Mouse (Mus musculus) splenic B cell, adult 2 months (primary cell): ENCODE results near the gene Gnptab.

Source experiments
- DNase-seq: peaks from one replicate; pipeline ENCODE4 v3.0.0-alpha.2; 2011; ENCODE audit warnings: low read depth, low spot score
- H3K27me3 ChIP-seq: 2 replicates; pipeline ENCODE4 v1.6.1; 2012; ENCODE audit warnings: mild to moderate bottlenecking, low read length, moderate library complexity, mixed read lengths; ENCODE audit not compliant: control insufficient read depth, poor library complexity, insufficient read depth, severe bottlenecking
- H3K36me3 ChIP-seq: 2 replicates; pipeline ENCODE4 v1.6.1; 2012; ENCODE audit warnings: mild to moderate bottlenecking, low read length, moderate library complexity, mixed read lengths; ENCODE audit not compliant: control insufficient read depth, poor library complexity, insufficient read depth, severe bottlenecking

Gnptab gene

GRCm38 (mm10) chr10:88379013-88379885 is at the start of gene Gnptab, which contains the start of gene Dram1:
Gnptab (plus strand) TSS chr10:88379132.
Dram1 (minus strand) TSS chr10:88379080.
- Histone ChIP-seq H3K36me3 (no peaks in the 10 kb centered on the region), H3K27me3 (no peaks in the 10 kb centered on the region; the same call in 1 of the 2 replicates)
- DNase-seq = peak; percentile 92

- no peaks in the 10 kb centered on the region for H3K36me3 ChIP-seq
- H3K27me3 ChIP-seq = no peaks in the 10 kb centered on the region
- peak; percentile 5 for DNase-seq
These were observed 48.2 kb upstream of the Gnptab start for GRCm38 (mm10) chr10:88330695-88331094.

- no peaks in the 10 kb centered on the region for H3K27me3 ChIP-seq
- DNase-seq = no peak
- H3K36me3 ChIP-seq = no peaks in the 10 kb centered on the region
These were observed 38.3 kb upstream of the Gnptab start for GRCm38 (mm10) chr10:88340660-88341059.

GRCm38 (mm10) chr10:88341368-88341767 is 37.6 kb upstream of the Gnptab start:
- no peaks in the 10 kb centered on the region for H3K36me3 ChIP-seq
- no peaks in the 10 kb centered on the region for H3K27me3 ChIP-seq

GRCm38 (mm10) chr10:88345899-88346401 is 33.0 kb upstream of the Gnptab start:
- no peaks in the 10 kb centered on the region for H3K36me3 ChIP-seq
- DNase-seq = no peak
- H3K27me3 ChIP-seq = no peaks in the 10 kb centered on the region

More at GRCm38 (mm10) chr10:88341368-88341767, 37.6 kb upstream of the Gnptab start:
- no peak for DNase-seq

DNA sequence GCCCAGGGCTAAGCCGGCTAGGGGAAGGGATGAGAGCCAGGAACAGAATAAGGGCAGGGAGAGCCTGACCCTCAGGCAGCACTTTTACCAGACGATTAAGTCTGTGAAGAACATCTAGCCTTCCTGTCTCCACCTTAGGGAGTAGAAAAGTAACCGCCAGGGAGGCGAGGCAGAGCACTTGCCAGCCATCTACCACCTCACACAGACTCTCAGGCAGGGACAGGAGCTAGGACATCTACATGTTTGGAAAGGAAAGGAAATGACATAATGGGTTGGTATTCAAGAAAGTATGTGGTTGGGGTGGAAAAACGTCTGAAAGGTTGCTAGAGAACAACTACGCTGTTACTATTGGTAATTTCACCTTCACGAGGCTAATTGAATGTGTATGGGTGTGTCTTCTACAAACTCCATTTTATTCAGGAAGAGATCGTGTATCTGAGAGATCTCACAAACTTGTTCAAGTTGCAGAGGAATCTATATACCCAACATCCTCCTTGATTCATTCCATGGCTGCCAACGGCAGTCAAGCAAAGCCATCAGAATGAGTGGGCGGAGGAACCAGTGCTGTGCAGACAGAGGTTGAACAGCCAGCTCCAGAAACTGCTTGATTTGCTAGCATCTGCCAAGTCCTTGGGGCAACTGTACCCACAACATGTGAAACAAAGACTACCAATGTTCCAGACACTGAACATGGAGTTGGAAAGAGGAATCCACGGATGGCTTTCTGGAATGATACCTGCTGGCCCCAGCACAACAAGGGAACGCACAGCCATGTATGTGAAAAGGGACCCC is 32.3 kb upstream of the Gnptab start:
- Histone ChIP-seq H3K36me3 (no peaks in the 10 kb centered on the region), H3K27me3 (no peaks in the 10 kb centered on the region)
- no peak for DNase-seq

DNA sequence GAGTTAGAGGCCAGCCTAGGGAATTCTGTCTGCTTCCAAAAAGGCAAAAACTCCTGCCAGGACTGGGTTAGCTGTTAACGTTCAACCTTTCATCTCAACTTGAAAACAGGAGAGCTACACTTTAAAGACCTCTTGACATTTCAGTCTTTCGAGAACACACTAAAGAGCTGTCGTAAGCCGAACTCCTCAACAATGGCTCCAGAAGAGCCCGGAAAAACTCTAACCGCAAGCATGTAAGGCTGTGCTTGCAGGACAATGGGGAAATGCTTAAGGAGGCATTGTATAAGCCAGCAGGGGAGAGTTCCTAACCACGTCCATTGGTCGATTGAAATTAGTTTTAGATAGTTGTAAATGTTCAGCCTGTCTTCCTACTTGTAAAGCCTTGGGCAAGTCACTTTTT is 29.1 kb upstream of the Gnptab start:
- DNase-seq = no peak
- no peaks in the 10 kb centered on the region for H3K36me3 ChIP-seq
- H3K27me3 ChIP-seq = no peaks in the 10 kb centered on the region

DNA sequence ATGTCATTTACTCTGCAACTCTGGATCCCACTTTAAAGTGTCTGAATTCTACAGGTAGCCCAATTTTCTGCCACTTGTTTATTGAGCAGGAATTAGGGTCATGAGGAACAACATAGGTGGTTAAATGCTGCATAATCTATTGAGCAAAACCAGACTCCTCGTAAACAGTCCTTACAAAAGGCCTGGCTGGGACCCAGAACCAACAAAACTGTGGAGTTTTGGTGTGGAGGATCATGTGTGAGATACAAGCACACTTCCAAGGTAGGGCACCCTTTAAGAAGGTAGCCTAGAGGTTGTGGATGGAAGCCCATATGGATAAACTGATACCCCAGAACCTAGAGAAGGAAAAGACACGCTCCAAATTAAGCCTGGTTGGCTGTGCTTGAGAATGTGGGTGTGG is 28.2 kb upstream of the Gnptab start:
- DNase-seq = no peak
- H3K36me3 ChIP-seq = no peaks in the 10 kb centered on the region
- no peaks in the 10 kb centered on the region for H3K27me3 ChIP-seq

DNA sequence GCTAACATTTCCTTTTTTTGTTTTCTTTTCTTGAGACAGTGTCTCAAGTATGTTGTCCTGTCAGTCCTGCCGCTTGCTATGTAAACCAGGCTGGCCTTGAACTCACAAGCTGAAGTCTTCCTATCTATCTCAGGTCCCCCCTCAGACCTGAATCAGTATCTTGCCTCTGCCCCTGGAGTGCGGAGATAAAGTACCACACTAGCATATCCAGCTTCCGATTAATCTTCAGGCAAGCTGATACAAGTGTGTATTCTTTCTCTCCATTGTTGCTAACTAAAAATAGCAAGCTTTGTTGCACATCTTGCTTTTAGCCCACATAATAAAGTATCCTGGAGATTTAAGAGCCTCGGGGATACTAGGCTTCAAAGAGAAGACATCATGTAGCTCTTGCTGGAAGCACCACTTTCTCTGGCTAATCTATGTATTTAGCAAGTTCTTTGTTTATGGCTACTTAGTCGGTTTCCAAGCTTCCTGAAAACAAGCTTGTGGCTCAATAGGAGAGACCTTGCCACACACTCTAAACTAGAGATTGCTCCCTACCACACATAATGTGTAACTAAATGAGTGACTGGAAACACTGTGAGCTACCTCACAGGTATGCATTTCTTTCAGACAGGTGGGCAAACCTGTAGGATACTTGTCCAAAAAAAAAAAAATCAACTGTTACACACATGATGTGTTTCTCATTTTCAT is 27.4 kb upstream of the Gnptab start:
- no peak for DNase-seq
- no peaks in the 10 kb centered on the region for H3K36me3 ChIP-seq
- no peaks in the 10 kb centered on the region for H3K27me3 ChIP-seq

DNA sequence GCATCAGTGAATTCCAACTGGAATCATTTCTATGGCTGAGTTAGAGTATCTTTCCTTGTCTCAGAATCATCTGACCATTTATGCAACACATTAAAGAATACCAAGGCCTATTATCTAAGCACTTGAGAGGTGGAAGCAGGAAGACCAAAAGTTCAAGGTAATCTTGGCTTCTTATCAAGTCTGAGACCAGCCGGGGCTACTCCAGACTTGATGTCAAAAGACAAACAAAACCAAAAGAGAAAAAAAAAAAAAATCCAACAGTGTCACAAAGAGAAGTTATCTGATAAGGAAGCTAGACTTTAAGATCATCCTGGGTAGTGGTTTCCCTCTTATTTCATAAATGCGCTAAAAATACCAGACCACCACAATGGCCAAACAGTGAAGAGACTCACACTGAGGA is 26.4 kb upstream of the Gnptab start:
- no peaks in the 10 kb centered on the region for H3K27me3 ChIP-seq
- no peaks in the 10 kb centered on the region for H3K36me3 ChIP-seq
- no peak for DNase-seq

- Histone ChIP-seq H3K36me3 (no peaks in the 10 kb centered on the region), H3K27me3 (no peaks in the 10 kb centered on the region)
- DNase-seq = no peak
These were observed 24.3 kb upstream of the Gnptab start for GRCm38 (mm10) chr10:88354599-88354998.

DNA sequence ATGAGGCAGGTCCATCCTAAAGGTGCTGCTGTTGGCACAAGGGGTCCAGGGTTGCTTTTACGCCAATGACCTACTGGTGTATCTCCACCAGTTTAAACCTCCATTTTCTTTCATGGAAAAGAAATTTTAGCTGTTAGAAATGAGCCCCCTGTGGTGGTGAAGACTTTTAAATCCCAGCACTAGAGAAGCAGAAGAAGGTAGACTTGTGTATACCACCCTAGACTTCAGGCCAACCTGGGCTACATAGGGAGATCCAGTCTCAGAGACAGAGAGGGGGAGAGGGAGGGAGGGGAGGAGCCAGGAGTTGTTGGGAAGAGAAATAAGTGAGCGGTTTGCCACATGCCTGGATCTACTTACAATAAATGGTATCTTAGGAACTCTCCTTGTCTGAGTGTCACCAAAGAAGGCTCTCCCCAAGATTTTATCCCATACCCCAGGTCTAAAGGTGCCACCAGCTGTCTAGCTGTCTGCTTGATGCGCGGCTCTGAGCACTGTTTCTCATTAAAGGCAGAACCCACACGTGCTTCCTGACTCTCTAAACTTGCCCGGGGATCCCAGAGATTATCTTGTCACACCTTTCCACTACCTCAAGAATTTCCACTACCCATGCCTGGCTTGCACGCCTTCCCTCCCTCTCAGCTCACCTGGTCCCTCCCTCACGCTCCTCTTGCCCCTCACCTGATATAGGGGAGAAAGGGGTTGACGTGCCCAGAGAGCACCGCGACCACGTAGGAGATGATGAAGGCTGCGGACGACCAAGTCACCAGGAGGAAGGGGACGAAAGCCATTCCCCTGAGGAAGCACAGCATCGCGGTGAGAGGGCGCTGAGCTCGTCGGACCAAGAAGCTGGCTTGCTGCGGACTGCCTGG is 22.6 kb upstream of the Gnptab start:
- Histone ChIP-seq H3K27me3 (no peaks in the 10 kb centered on the region), H3K36me3 (no peaks in the 10 kb centered on the region)
- DNase-seq = peak; percentile 16

- peak; percentile 78 for DNase-seq
- Histone ChIP-seq H3K36me3 (no peaks in the 10 kb centered on the region), H3K27me3 (no peaks in the 10 kb centered on the region)
These were observed 21.9 kb upstream of the Gnptab start for GRCm38 (mm10) chr10:88356983-88357559.
